9 mouse cellular contexts compared by ENCODE assay signal in the genomic region with DNA sequence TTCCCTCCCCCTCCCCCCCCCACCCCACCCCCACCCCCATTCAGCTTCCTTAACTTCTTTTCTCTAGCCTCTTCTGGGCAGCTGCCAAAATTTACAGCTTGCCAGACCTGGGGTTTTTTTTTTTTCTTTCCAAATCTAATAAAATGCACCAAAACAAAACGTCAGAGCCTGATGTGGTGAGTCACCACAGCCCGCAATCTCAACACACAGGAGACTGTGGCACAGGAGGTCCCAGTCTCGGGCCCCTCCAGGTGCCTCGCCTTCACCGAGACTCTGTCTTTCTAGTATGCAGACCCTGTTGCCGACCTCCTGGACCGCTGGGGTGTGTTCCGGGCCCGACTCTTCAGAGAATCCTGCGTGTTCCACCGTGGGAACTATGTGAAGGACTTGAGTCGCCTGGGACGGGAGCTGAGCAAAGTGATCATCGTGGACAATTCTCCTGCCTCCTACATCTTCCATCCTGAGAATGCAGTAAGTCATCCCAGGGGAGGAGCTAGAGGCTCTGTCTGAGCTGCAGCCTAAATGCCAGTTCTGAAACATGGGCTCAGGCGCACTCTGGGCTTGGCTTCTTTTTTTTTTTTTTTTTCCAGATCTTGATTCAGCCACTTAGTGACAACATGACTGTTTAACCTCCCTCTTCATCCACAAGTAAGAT. TPM values are rescaled to one million over a fixed set of nuclear protein-coding genes. Genes with fewer than 3 reads are reported as not detected.
A peak's percentile ranks its signal among the peaks of the same experiment; 100 is the strongest.
DNase-seq lines count a peak whose midpoint lies in the region; ATAC-seq and TF ChIP-seq lines count a peak whose summit lies in the region.
"Had no signal": no experiment of that assay in that cellular context is flagged by ENCODE, and none has a peak within 500 bp of the region (broad histone marks: within the 10 kb centered on the region; RNA-seq: fewer than 3 reads in every experiment).

No protein-coding gene starts in this region.

- no peaks in the 10 kb centered on the region for H3K9me3 ChIP-seq in kidney, postnatal 0 days (replicated peaks; ENCODE audit: low read length)

- peaks cover 3% of the 10 kb centered on the region; the same call in 1 of the 2 replicates for H3K4me1 ChIP-seq in kidney, postnatal 0 days (replicated peaks; ENCODE audit: insufficient read depth, low read length)

- ATAC-seq in kidney, postnatal 0 days (replicated peaks; ENCODE audit: low FRiP score, low read depth): no peak
- ATAC-seq in CD4-positive, CD25-positive, alpha-beta regulatory T cell, adult 4 months: no peak

- DNase-seq in adrenal gland, postnatal 14 days: peak; percentile 35
- no peak for DNase-seq in adrenal gland, adult 18-20 months (ENCODE audit: low spot score in 2 of 2)
- DNase-seq in kidney, postnatal 0 days (ENCODE audit: low spot score): peak; percentile 41
- DNase-seq in kidney, adult 11 months: no peak
- DNase-seq in NIH3T3 (ENCODE audit: low read depth): peak; percentile 90
- DNase-seq in heart, postnatal 10 days: peak; percentile 38 to 55
- DNase-seq in urinary bladder, postnatal 25 days (ENCODE audit: low spot score): no peak
- DNase-seq: cerebellum, adult 11 months had no signal

- no peak for TF ChIP-seq CTCF in kidney, postnatal 0 days (IDR thresholded peaks at IDR 0.05; ENCODE audit: low read depth)

- no peak overlapping the region for H3K4me3 ChIP-seq in kidney, postnatal 0 days (replicated peaks; ENCODE audit: low read depth, low read length)

- peak overlapping the region; percentile 25; the same call in 1 of the 2 replicates for H3K27ac ChIP-seq in kidney, postnatal 0 days

- no peak overlapping the region for H3K9ac ChIP-seq in kidney, postnatal 0 days (ENCODE audit: low read depth, low read length)

- intact Hi-C loops in heart, postnatal 10 days (cut with DNase I): loop anchor here (2.0 kb wide), 1 partner anchor 30 kb away; no protein-coding TSS in a partner anchor

- H3K4me2 ChIP-seq in kidney, postnatal 0 days (ENCODE audit: low read length): no peak overlapping the region

- no peaks in the 10 kb centered on the region for H3K27me3 ChIP-seq in kidney, postnatal 0 days (ENCODE audit: insufficient read depth, low read length)

- H3K36me3 ChIP-seq in kidney, postnatal 0 days (ENCODE audit: insufficient read depth, low read length): peaks cover 31% of the 10 kb centered on the region

- 66% methylated on average over 15 of the region's 15 CpGs for WGBS in kidney, postnatal 0 days

RNA-seq across cellular contexts. Expression of gene Vill, which starts 15.4 kb away (rescaled TPM):
- 2.2 and 2.3 TPM in 2 replicates for total RNA-seq in adrenal gland, postnatal 14 days (2021)
- total RNA-seq in adrenal gland, adult 18-20 months (2021): 1 to 10 TPM; 1.6 to 1.7 TPM
- 38.8 and 41.8 TPM in 2 replicates for polyA plus RNA-seq in kidney, postnatal 0 days (2015; fragmentation: Nextera tagmentation; extraction: Ambion mirVana)
- total RNA-seq in heart, postnatal 10 days (2021): 1 to 10 TPM; 1.5 to 3.7 TPM
- polyA plus RNA-seq in CD4-positive, CD25-positive, alpha-beta regulatory T cell, adult 4 months (2017; shearing (Covaris generic)): 10 to 100 TPM; 19.6 to 28.1 TPM

RNA-seq across cellular contexts. Expression of gene Plcd1, which starts 56.1 kb away (rescaled TPM):
- total RNA-seq in adrenal gland, postnatal 14 days (2021): 11.8 and 13.6 TPM in 2 replicates
- 10 to 100 TPM in 1 of 2 experiments, 1 to 10 TPM in 1; 7.0 to 10.9 TPM for total RNA-seq in adrenal gland, adult 18-20 months (2021)
- polyA plus RNA-seq in kidney, postnatal 0 days (2015; fragmentation: Nextera tagmentation; extraction: Ambion mirVana): 17.3 and 17.8 TPM in 2 replicates
- total RNA-seq in heart, postnatal 10 days (2021): 10 to 100 TPM; 16.5 to 18.7 TPM
- polyA plus RNA-seq in CD4-positive, CD25-positive, alpha-beta regulatory T cell, adult 4 months (2017; shearing (Covaris generic)): 1 to 10 TPM; 1.2 to 3.5 TPM

Comparison
In these comparisons a context has a peak if more than half of its experiments do, and no peak if none do; other contexts are left out.
1. DNase-seq: peak in adrenal gland, postnatal 14 days (single experiment), kidney, postnatal 0 days (single experiment), NIH3T3 (single experiment) and heart, postnatal 10 days (2 of 2); none in adrenal gland, adult 18-20 months (0 of 2), kidney, adult 11 months (single experiment) and urinary bladder, postnatal 25 days (single experiment).